Comparison of ENCODE assay signal across 8 mouse cellular contexts in genomic region chr11:106789649-106790048, GRCm38 (mm10). TPM values are rescaled to one million over a fixed set of nuclear protein-coding genes. Genes with fewer than 3 reads are reported as not detected.
DNase-seq lines count a peak whose midpoint lies in the region; ATAC-seq and TF ChIP-seq lines count a peak whose summit lies in the region.

No protein-coding gene starts in this region.

- peak overlapping the region; percentile 97 for H3K27ac ChIP-seq in lung, postnatal 0 days (ENCODE audit: low read length)
- H3K27ac ChIP-seq in intestine, embryonic 15.5 days = peak overlapping the region; percentile 100
- H3K27ac ChIP-seq in neural tube, embryonic 13.5 days (replicated peaks) = peak overlapping the region; percentile 97

- under 1% methylated on average over 6 of the region's 6 CpGs for WGBS in lung, postnatal 0 days
- WGBS in intestine, embryonic 15.5 days = 0% methylated on average over 6 of the region's 6 CpGs
- WGBS in neural tube, embryonic 13.5 days = under 1% methylated on average over 6 of the region's 6 CpGs

- peaks cover 21% of the 10 kb centered on the region for H3K36me3 ChIP-seq in lung, postnatal 0 days (ENCODE audit: insufficient read depth, low read length)
- H3K36me3 ChIP-seq in intestine, embryonic 15.5 days = peaks cover 8% of the 10 kb centered on the region
- H3K36me3 ChIP-seq in neural tube, embryonic 13.5 days = peaks cover 44% of the 10 kb centered on the region

- no peaks in the 10 kb centered on the region for H3K27me3 ChIP-seq in lung, postnatal 0 days (replicated peaks; ENCODE audit: insufficient read depth, low read length)
- H3K27me3 ChIP-seq in intestine, embryonic 15.5 days (replicated peaks) = no peaks in the 10 kb centered on the region
- no peaks in the 10 kb centered on the region for H3K27me3 ChIP-seq in neural tube, embryonic 13.5 days

- TF ChIP-seq CTCF in lung, postnatal 0 days (IDR thresholded peaks at IDR 0.05) = no peak

- peak overlapping the region; percentile 81 for H3K4me3 ChIP-seq in lung, postnatal 0 days (ENCODE audit: low read depth, low read length)
- H3K4me3 ChIP-seq in intestine, embryonic 15.5 days (replicated peaks) = peak overlapping the region; percentile 88
- peak overlapping the region; percentile 80 for H3K4me3 ChIP-seq in neural tube, embryonic 13.5 days

- peak; percentile 40 for DNase-seq in CD4-positive, CD25-positive, alpha-beta regulatory T cell, adult 2 months (ENCODE audit: low read depth, low spot score)
- peak; percentile 61 for DNase-seq in lung, postnatal 0 days (ENCODE audit: low spot score)
- no peak for DNase-seq in lung, postnatal 25 days (ENCODE audit: low spot score)
- DNase-seq in layer of hippocampus, postnatal 36 days = no peak
- DNase-seq in left cerebral cortex, adult 8-10 months (ENCODE audit: low spot score in 2 of 2) = no peak

- H3K9me3 ChIP-seq in lung, postnatal 0 days (ENCODE audit: low read length) = no peaks in the 10 kb centered on the region
- H3K9me3 ChIP-seq in intestine, embryonic 15.5 days = no peaks in the 10 kb centered on the region
- H3K9me3 ChIP-seq in neural tube, embryonic 13.5 days = no peaks in the 10 kb centered on the region

- no peak for TF ChIP-seq EP300 in lung, postnatal 0 days (IDR thresholded peaks at IDR 0.05)

- ATAC-seq in CD4-positive, CD25-positive, alpha-beta regulatory T cell, adult 4 months = no peak
- ATAC-seq in lung, postnatal 0 days = no peak
- no peak for ATAC-seq in intestine, embryonic 15.5 days
- ATAC-seq in neural tube, embryonic 13.5 days (ENCODE audit: low read depth) = no peak

- peak overlapping the region; percentile 68 for H3K4me2 ChIP-seq in lung, postnatal 0 days (replicated peaks; ENCODE audit: low read depth, low read length)
- peak overlapping the region; percentile 64 for H3K4me2 ChIP-seq in intestine, embryonic 15.5 days (replicated peaks)
- H3K4me2 ChIP-seq in neural tube, embryonic 13.5 days = peak overlapping the region; percentile 69

- peak overlapping the region; percentile 99 for H3K9ac ChIP-seq in lung, postnatal 0 days (replicated peaks; ENCODE audit: low read depth)
- H3K9ac ChIP-seq in intestine, embryonic 15.5 days = peak overlapping the region; percentile 79
- peak overlapping the region; percentile 99 for H3K9ac ChIP-seq in neural tube, embryonic 13.5 days

- H3K4me1 ChIP-seq in lung, postnatal 0 days (ENCODE audit: insufficient read depth, low read depth, low read length) = no peaks in the 10 kb centered on the region
- H3K4me1 ChIP-seq in intestine, embryonic 15.5 days (replicated peaks) = peaks cover 4% of the 10 kb centered on the region; the same call in 1 of the 2 replicates
- H3K4me1 ChIP-seq in neural tube, embryonic 13.5 days (replicated peaks) = peaks cover 42% of the 10 kb centered on the region

RNA-seq across cellular contexts. Expression of gene Cep95, which starts 0.6 kb away (rescaled TPM):
- polyA plus RNA-seq in CD4-positive, CD25-positive, alpha-beta regulatory T cell, adult 4 months (2017; shearing (Covaris generic)) = 10 to 100 TPM; 36.7 to 48.9 TPM
- 9.5 and 12.1 TPM in 2 replicates for polyA plus RNA-seq in lung, postnatal 0 days (2015; fragmentation: Nextera tagmentation; extraction: Ambion mirVana)
- 14.6 and 16.3 TPM in 2 replicates for polyA plus RNA-seq in intestine, embryonic 15.5 days (2015; fragmentation: Nextera tagmentation; extraction: Ambion mirVana)
- polyA plus RNA-seq in neural tube, embryonic 13.5 days (2015; fragmentation: Nextera tagmentation; extraction: Ambion mirVana) = 18.4 and 19.9 TPM in 2 replicates
- total RNA-seq in layer of hippocampus, postnatal 36 days (2021) = 10 to 100 TPM; 10.4 to 14.9 TPM
- 10 to 100 TPM in 3 of 4 experiments, 1 to 10 TPM in 1; 9.8 to 11.4 (median 10.5) TPM for total RNA-seq in left cerebral cortex, adult 8-10 months (2022)

RNA-seq across cellular contexts. Expression of gene Ddx5, which starts 0.7 kb away (rescaled TPM):
- polyA plus RNA-seq in CD4-positive, CD25-positive, alpha-beta regulatory T cell, adult 4 months (2017; shearing (Covaris generic)) = 100 to 1,000 TPM; 471 to 562 TPM
- polyA plus RNA-seq in lung, postnatal 0 days (2015; fragmentation: Nextera tagmentation; extraction: Ambion mirVana) = 296 and 352 TPM in 2 replicates
- 257 and 283 TPM in 2 replicates for polyA plus RNA-seq in intestine, embryonic 15.5 days (2015; fragmentation: Nextera tagmentation; extraction: Ambion mirVana)
- polyA plus RNA-seq in neural tube, embryonic 13.5 days (2015; fragmentation: Nextera tagmentation; extraction: Ambion mirVana) = 386 and 441 TPM in 2 replicates
- total RNA-seq in layer of hippocampus, postnatal 36 days (2021) = 100 to 1,000 TPM; 814 to 831 TPM
- 100 to 1,000 TPM; 617 to 703 (median 641) TPM for total RNA-seq in left cerebral cortex, adult 8-10 months (2022)

RNA-seq across cellular contexts. Expression of gene Polg2, which starts 10.3 kb away (rescaled TPM):
- 10 to 100 TPM; 15.0 to 15.3 TPM for polyA plus RNA-seq in CD4-positive, CD25-positive, alpha-beta regulatory T cell, adult 4 months (2017; shearing (Covaris generic))
- 9.0 and 9.1 TPM in 2 replicates for polyA plus RNA-seq in lung, postnatal 0 days (2015; fragmentation: Nextera tagmentation; extraction: Ambion mirVana)
- 11.7 and 11.9 TPM in 2 replicates for polyA plus RNA-seq in intestine, embryonic 15.5 days (2015; fragmentation: Nextera tagmentation; extraction: Ambion mirVana)
- polyA plus RNA-seq in neural tube, embryonic 13.5 days (2015; fragmentation: Nextera tagmentation; extraction: Ambion mirVana) = 7.7 and 9.9 TPM in 2 replicates
- total RNA-seq in layer of hippocampus, postnatal 36 days (2021) = 1 to 10 TPM; 4.8 to 5.1 TPM
- 1 to 10 TPM; 2.8 to 4.6 (median 4.0) TPM for total RNA-seq in left cerebral cortex, adult 8-10 months (2022)

RNA-seq across cellular contexts. Expression of gene Milr1, which starts 38.6 kb away (rescaled TPM):
- 10 to 100 TPM in 1 of 2 experiments, 1 to 10 TPM in 1; 9.7 to 14.3 TPM for polyA plus RNA-seq in CD4-positive, CD25-positive, alpha-beta regulatory T cell, adult 4 months (2017; shearing (Covaris generic))
- polyA plus RNA-seq in lung, postnatal 0 days (2015; fragmentation: Nextera tagmentation; extraction: Ambion mirVana) = 2.5 and 4.1 TPM in 2 replicates
- polyA plus RNA-seq in intestine, embryonic 15.5 days (2015; fragmentation: Nextera tagmentation; extraction: Ambion mirVana) = 2.0 TPM in 2 replicates
- polyA plus RNA-seq in neural tube, embryonic 13.5 days (2015; fragmentation: Nextera tagmentation; extraction: Ambion mirVana) = 1.3 and 1.5 TPM in 2 replicates
- total RNA-seq in layer of hippocampus, postnatal 36 days (2021) = not detected
- 1 to 10 TPM in 2 of 4 experiments, under 1 TPM in 1, not detected in 1; 0.26 to 2.7 (median 2.4) TPM for total RNA-seq in left cerebral cortex, adult 8-10 months (2022)

RNA-seq across cellular contexts. Expression of gene Pecam1, which starts 39.2 kb away (rescaled TPM):
- polyA plus RNA-seq in CD4-positive, CD25-positive, alpha-beta regulatory T cell, adult 4 months (2017; shearing (Covaris generic)) = 100 to 1,000 TPM; 116 to 166 TPM
- 163 and 172 TPM in 2 replicates for polyA plus RNA-seq in lung, postnatal 0 days (2015; fragmentation: Nextera tagmentation; extraction: Ambion mirVana)
- polyA plus RNA-seq in intestine, embryonic 15.5 days (2015; fragmentation: Nextera tagmentation; extraction: Ambion mirVana) = 46.5 and 49.3 TPM in 2 replicates
- polyA plus RNA-seq in neural tube, embryonic 13.5 days (2015; fragmentation: Nextera tagmentation; extraction: Ambion mirVana) = 20.6 and 26.8 TPM in 2 replicates
- total RNA-seq in layer of hippocampus, postnatal 36 days (2021) = 10 to 100 TPM; 15.5 to 18.0 TPM
- total RNA-seq in left cerebral cortex, adult 8-10 months (2022) = 10 to 100 TPM; 17.3 to 20.2 (median 17.7) TPM

Comparison
In these comparisons a context has a peak if more than half of its experiments do, and no peak if none do; other contexts are left out.
1. DNase-seq: peak in CD4-positive, CD25-positive, alpha-beta regulatory T cell, adult 2 months (single experiment) and lung, postnatal 0 days (single experiment); none in lung, postnatal 25 days (single experiment), layer of hippocampus, postnatal 36 days (0 of 2) and left cerebral cortex, adult 8-10 months (0 of 2).
2. Peak in every context shown above with its lines, with median percentiles within 50 percentile points of each other: H3K27ac ChIP-seq, H3K4me2 ChIP-seq, H3K4me3 ChIP-seq and H3K9ac ChIP-seq.